ENCODE assay signal across 34 mouse cellular contexts in genomic region chr16:8691206-8691605, GRCm38 (mm10). TPM values are rescaled to one million over a fixed set of nuclear protein-coding genes. Genes with fewer than 3 reads are reported as not detected.
A peak's percentile ranks its signal among the peaks of the same experiment; 100 is the strongest.
DNase-seq lines count a peak whose midpoint lies in the region; ATAC-seq and TF ChIP-seq lines count a peak whose summit lies in the region.
"Had no signal": no experiment of that assay in that cellular context is flagged by ENCODE, and none has a peak within 500 bp of the region (broad histone marks: within the 10 kb centered on the region; RNA-seq: fewer than 3 reads in every experiment).

No protein-coding gene starts in this region.

- TF ChIP-seq CTCF in cerebellum, adult 2 months (IDR thresholded peaks at IDR 0.05; ENCODE audit: borderline replicate concordance, insufficient read depth, low read depth, low read length): no peak

- peaks cover 90% of the 10 kb centered on the region for H3K36me3 ChIP-seq in liver, embryonic 13.5 days

- H3K4me1 ChIP-seq in cerebellum, adult 2 months (ENCODE audit: control insufficient read depth, insufficient read depth, low read length): peaks cover 41% of the 10 kb centered on the region
- H3K4me1 ChIP-seq in liver, embryonic 13.5 days (replicated peaks): peaks cover 56% of the 10 kb centered on the region
- H3K4me1 ChIP-seq: limb, embryonic 13.5 days had no signal

- H3K9me3 ChIP-seq in liver, embryonic 13.5 days (replicated peaks): no peaks in the 10 kb centered on the region
- H3K9me3 ChIP-seq: heart, embryonic 12.5 days; intestine, embryonic 15.5 days; limb, embryonic 13.5 days had no signal

- H3K27ac ChIP-seq in cerebellum, adult 2 months (ENCODE audit: insufficient read depth, low read length): no peak overlapping the region; the same call in 1 of the 2 replicates
- peak overlapping the region; percentile 99 for H3K27ac ChIP-seq in liver, embryonic 13.5 days
- H3K27ac ChIP-seq: gastrocnemius, adult 2 months; heart, adult 2 months; intestine, embryonic 15.5 days; limb, embryonic 13.5 days; stomach, postnatal 0 days had no signal

- WGBS in cerebellum, adult 2 months: 35% methylated on average over 7 of the region's 7 CpGs
- WGBS in liver, embryonic 13.5 days (ENCODE audit: insufficient replicate concordance): 89% methylated on average over 7 of the region's 7 CpGs

- H3K4me2 ChIP-seq in liver, embryonic 13.5 days: no peak overlapping the region
- H3K4me2 ChIP-seq: heart, embryonic 12.5 days; intestine, embryonic 15.5 days; limb, embryonic 13.5 days; lung, embryonic 14.5 days had no signal

- H3K4me3 ChIP-seq in cerebellum, adult 2 months (replicated peaks; ENCODE audit: insufficient read depth, low read depth, low read length): no peak overlapping the region
- H3K4me3 ChIP-seq in liver, embryonic 13.5 days (replicated peaks): no peak overlapping the region
- H3K4me3 ChIP-seq: erythroblast, embryonic 14.5 days; gastrocnemius, adult 2 months; heart, adult 2 months; heart, embryonic 12.5 days; intestine, embryonic 15.5 days; limb, embryonic 13.5 days had no signal

- H3K27me3 ChIP-seq in cerebellum, adult 2 months (ENCODE audit: control insufficient read depth, insufficient read depth, low read length): no peaks in the 10 kb centered on the region
- H3K27me3 ChIP-seq in liver, embryonic 13.5 days: no peaks in the 10 kb centered on the region
- H3K27me3 ChIP-seq: heart, embryonic 12.5 days; intestine, embryonic 15.5 days; limb, embryonic 13.5 days; Patski had no signal

- H3K9ac ChIP-seq in liver, embryonic 13.5 days: no peak overlapping the region
- H3K9ac ChIP-seq: heart, embryonic 12.5 days; intestine, embryonic 15.5 days; limb, embryonic 13.5 days; lung, embryonic 14.5 days had no signal

- peak; percentile 55 to 78 for DNase-seq in cerebellum, adult 2 months
- DNase-seq in cerebellum, postnatal 4 days (ENCODE audit: low spot score in 2 of 2): no peak
- no peak for DNase-seq in liver, embryonic 13.5 days
- no peak for DNase-seq in liver
- DNase-seq in cerebellum, postnatal 10 days: peak; percentile 52 to 65
- no peak for DNase-seq in urinary bladder, adult 2 months (ENCODE audit: low spot score)
- no peak for DNase-seq in ovary, postnatal 36 days (ENCODE audit: low spot score)
- DNase-seq: adrenal gland, postnatal 14 days; gastrocnemius, adult 2 months; heart, adult 2 months; heart, postnatal 4 days; kidney, adult 2 months; kidney, postnatal 36 days; lung, embryonic 14.5 days; lung, postnatal 14 days; midbrain, embryonic 14.5 days; right cerebral cortex, adult 18-20 months; right cerebral cortex, postnatal 4 days; thymus, adult 18-20 months; thymus, postnatal 25 days had no signal

- TF ChIP-seq POLR2A in cerebellum, adult 2 months (IDR thresholded peaks at IDR 0.05; ENCODE audit: borderline replicate concordance, insufficient read depth, low read length): no peak

- ATAC-seq in liver, embryonic 13.5 days (ENCODE audit: low read depth): no peak
- ATAC-seq: forebrain, embryonic 16.5 days; intestine, embryonic 15.5 days; Patski had no signal

RNA-seq across cellular contexts. Expression of gene Gm5767, which starts 10.6 kb away (rescaled TPM):
- polyA plus RNA-seq in cerebellum, adult 2 months (2012; rRNA removed): not detected in 2 replicates
- polyA plus RNA-seq in liver, embryonic 13.5 days (2015; fragmentation: Nextera tagmentation; extraction: Ambion mirVana): not detected in 2 replicates
- not detected in 2 replicates for polyA plus RNA-seq in urinary bladder, adult 2 months (2012; rRNA removed)
- polyA plus RNA-seq: cortical plate, adult 2 months; embryonic facial prominence, embryonic 14.5 days; erythroblast, embryonic 14.5 days; forebrain, embryonic 11.5 days; forebrain, embryonic 16.5 days; heart, embryonic 12.5 days; heart, postnatal 0 days; hindbrain, embryonic 16.5 days; intestine, embryonic 15.5 days; kidney, embryonic 16.5 days; limb, embryonic 13.5 days; lung, embryonic 14.5 days; midbrain, embryonic 14.5 days; Patski; spleen, adult 2 months; stomach, postnatal 0 days had no signal

RNA-seq across cellular contexts. Expression of gene Carhsp1, which starts 19.3 kb away (rescaled TPM):
- 42.6 and 50.0 TPM in 2 replicates for polyA plus RNA-seq in cerebellum, adult 2 months (2012; rRNA removed)
- 62.4 and 67.1 TPM in 2 replicates for polyA plus RNA-seq in liver, embryonic 13.5 days (2015; fragmentation: Nextera tagmentation; extraction: Ambion mirVana)
- polyA plus RNA-seq in urinary bladder, adult 2 months (2012; rRNA removed): 43.5 and 49.9 TPM in 2 replicates

RNA-seq across cellular contexts. Expression of gene Tmem186, which starts 53.7 kb away (rescaled TPM):
- polyA plus RNA-seq in cerebellum, adult 2 months (2012; rRNA removed): 19.0 and 19.4 TPM in 2 replicates
- polyA plus RNA-seq in liver, embryonic 13.5 days (2015; fragmentation: Nextera tagmentation; extraction: Ambion mirVana): 11.2 and 11.8 TPM in 2 replicates
- 12.3 and 13.7 TPM in 2 replicates for polyA plus RNA-seq in urinary bladder, adult 2 months (2012; rRNA removed)

RNA-seq across cellular contexts. Expression of gene Pmm2, which starts 53.7 kb away (rescaled TPM):
- 39.2 and 39.6 TPM in 2 replicates for polyA plus RNA-seq in cerebellum, adult 2 months (2012; rRNA removed)
- polyA plus RNA-seq in liver, embryonic 13.5 days (2015; fragmentation: Nextera tagmentation; extraction: Ambion mirVana): 37.0 and 38.5 TPM in 2 replicates
- polyA plus RNA-seq in urinary bladder, adult 2 months (2012; rRNA removed): 51.1 and 52.1 TPM in 2 replicates

Comparison
In these comparisons a context has a peak if more than half of its experiments do, and no peak if none do; other contexts are left out.
1. DNase-seq: peak in cerebellum, adult 2 months (2 of 2) and cerebellum, postnatal 10 days (2 of 2); none in cerebellum, postnatal 4 days (0 of 2), liver, embryonic 13.5 days (single experiment), liver (single experiment), urinary bladder, adult 2 months (single experiment) and ovary, postnatal 36 days (single experiment).